Mouse (Mus musculus) right cerebral cortex, postnatal 14 days (tissue): ENCODE measurements around the gene Cacna1d.
A peak's percentile ranks its signal among the peaks of the same experiment; 100 is the strongest.

ENCODE experiments used
- DNase-seq: peaks from one replicate; pipeline ENCODE4 v3.0.0; 2022

The Cacna1d gene

GRCm38 (mm10) chr14:30326226-30326625, 165.0 kb downstream of the Cacna1d start:
- DNase-seq: no peak

DNA sequence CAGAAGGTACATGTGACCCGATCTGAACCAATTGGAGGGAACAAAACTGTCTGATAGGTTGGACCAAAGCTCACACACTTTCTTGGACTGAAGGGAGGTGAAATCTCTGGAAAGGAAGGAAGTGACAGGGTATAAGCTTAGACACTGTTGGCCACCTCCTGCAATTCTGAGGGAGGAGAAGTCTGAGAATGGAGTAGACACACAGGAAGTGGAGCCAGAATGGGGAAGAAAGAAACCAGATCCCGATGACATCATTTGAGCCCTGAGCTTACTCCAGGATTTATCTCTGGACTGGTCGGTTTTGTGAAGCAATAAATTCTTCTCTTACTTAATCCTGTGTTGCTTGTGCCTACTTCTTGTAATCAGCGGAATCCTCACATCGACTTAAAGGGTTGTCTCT, 166.3 kb downstream of the Cacna1d start:
- DNase-seq: no peak

DNA sequence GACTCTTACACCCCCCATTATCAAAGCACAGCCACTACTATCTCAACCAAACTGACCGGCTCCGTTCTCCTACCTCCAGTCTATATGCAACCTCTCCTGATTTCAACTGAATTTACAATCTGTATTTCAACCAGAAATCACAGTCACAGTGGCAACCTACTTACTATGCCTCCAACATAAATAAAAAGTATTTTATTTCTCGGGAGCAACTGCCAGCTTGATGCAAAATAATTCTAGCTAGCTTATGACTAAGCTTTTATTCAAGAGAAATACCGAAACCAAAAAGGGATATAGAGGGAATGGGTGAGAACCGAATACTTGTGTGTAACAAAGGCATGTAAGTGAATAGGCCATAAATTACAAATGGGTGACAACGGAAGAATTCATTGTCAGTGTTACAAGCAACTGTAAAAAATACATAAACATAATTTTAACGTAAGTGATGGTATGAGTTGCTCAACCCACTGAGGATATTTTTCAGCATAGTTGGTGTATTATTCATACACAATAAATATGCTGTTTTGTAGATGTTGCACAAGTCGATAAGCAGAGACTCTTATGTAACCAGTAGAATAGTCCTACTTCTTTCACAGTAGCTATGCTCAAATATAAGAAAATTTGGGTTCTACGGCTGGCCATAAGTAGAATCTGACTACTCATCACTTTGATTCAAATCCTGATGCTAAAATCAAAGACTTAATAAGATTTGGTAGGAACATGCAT, 172.4 kb downstream of the Cacna1d start:
- DNase-seq: no peak

GRCm38 (mm10) chr14:30318293-30318692, 173.0 kb downstream of the Cacna1d start:
- peak; percentile 27 for DNase-seq

GRCm38 (mm10) chr14:30317616-30318015, 173.6 kb downstream of the Cacna1d start:
- DNase-seq: no peak

GRCm38 (mm10) chr14:30311206-30311889, 179.9 kb downstream of the Cacna1d start:
- DNase-seq: no peak

DNA sequence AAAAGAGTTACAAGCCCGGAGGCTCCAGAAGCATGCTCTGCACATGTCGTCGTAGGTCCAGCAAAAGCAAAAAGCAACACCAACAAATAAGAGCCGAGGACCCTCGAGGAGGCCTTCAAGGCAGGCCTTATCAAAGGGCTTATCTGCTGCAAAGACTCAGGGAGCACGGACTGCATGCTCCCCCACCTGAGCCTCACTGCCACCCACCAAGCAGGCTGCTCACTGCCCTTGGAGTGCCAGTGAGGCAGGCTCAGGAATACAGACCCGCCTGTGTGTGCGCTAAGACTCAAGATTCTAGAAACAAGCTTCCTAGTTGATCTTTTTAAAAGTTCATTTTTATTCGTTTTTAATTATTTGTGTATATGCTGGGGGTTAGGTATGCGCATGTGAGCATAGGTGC, 181.0 kb downstream of the Cacna1d start:
- no peak for DNase-seq

GRCm38 (mm10) chr14:30306221-30306620, 185.0 kb downstream of the Cacna1d start:
- no peak for DNase-seq

- no peak for DNase-seq
These were observed 191.3 kb downstream of the Cacna1d start for GRCm38 (mm10) chr14:30299946-30300345.

DNA sequence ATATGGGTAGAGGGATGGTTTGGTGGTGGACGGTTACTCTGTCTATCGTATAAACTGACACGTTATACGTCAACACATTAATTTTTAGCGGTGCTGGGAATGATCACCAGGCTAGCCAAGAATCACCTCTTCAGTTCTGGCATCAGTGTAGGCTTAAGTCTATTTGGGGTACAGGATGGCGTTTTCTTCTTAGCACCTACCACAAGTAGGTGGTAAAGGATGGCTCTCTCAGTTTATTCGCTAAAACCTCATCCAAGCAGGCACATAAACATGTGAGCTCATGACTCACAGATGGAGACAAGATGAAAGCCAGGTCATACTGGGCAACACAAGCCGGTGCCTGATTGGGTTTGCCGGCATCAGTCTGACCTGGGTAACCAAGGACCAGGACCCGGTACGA, 193.8 kb downstream of the Cacna1d start:
- DNase-seq: no peak

DNA sequence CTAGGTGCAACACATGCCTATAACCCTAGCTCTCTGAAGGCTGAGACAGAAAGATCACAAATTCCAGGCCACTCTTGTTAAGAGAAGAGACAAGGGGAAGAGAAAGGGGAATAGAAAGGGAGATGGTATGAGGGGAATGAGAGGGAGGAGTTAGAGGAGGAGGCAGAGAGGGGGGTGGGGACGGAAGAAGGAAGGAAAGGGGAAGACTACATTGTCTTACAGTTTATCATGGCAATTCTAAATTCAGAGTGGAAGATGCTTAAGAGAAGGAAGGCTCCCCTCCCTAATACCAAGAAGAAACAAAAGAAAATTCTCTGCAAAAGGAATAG, 199.2 kb downstream of the Cacna1d start:
- DNase-seq: no peak

DNA sequence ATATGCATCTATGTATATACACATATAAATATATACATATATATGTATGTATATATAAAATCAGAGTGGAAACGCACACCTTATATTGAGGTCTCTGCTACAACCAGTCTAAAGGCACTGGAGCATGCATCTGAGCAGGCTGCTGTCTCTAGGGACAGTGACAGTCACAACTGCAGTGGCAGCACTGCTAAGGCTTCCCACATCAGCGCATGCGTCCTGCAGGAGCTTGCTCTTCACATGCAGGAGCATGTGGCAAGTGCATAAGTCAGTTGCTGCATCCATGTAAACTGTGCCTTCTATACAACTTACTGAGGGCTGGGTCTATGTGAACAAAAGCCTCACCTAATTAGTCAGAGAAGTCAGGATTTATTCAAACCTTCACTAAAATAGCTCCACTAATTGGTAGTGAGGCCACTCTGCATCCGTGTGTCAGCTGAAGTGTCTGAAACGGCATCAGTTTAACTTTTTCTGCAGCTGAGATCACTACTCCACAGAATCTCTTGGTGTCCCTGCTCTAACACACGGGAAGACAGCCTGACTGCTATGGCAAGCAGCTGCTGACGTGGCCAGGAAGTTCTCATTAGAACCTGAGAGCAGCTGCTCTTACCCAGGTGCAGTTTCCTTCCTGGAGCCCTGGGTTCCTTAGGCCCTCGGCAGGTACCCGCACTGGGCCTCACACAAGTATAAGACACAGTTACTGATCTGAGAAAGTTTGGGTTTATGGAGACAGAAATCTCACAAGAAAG, 199.7 kb downstream of the Cacna1d start:
- DNase-seq: no peak

DNA sequence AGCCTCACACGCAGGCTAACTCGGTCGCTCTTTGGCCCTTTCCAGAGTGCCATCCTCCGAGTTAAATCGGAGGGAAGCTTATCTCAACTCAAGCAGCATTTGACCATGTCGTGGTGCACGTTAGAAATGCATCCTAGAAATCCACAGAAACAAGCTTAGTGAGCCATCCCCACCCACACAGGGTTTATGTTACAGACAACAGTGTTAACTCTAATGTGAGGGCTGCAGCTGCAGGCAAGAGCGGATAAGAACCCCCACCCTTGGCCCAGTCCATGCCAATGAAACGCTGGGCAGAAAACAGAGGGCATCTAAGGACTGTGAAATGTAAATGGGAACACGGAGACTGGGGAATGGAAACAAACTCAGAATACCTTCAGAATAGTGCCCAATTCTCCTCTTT, 206.8 kb downstream of the Cacna1d start:
- no peak for DNase-seq

- no peak for DNase-seq
These were observed 207.2 kb downstream of the Cacna1d start for GRCm38 (mm10) chr14:30284022-30284421.

GRCm38 (mm10) chr14:30275572-30275971, 215.7 kb downstream of the Cacna1d start:
- DNase-seq: no peak

- DNase-seq: no peak
These were observed 218.3 kb downstream of the Cacna1d start for GRCm38 (mm10) chr14:30272976-30273375.

DNA sequence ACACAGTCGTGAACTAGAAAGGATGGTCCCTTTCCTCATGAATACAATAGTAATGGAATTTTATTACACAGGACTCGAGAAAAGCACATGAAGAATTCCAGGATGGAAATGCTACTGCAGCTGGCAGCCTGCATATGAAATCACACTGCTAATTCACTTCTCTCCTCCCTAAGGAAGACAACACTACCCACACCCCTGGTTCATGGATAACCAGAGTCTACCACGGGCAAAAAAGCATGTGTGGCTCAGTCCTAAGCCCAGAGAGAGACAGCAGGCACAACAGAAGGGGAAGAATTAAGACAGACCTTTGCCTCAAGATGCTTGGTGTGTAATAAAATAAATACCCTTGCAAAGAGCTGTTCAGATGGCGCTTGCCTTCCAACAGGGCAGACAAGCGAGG, 218.7 kb downstream of the Cacna1d start:
- no peak for DNase-seq

DNA sequence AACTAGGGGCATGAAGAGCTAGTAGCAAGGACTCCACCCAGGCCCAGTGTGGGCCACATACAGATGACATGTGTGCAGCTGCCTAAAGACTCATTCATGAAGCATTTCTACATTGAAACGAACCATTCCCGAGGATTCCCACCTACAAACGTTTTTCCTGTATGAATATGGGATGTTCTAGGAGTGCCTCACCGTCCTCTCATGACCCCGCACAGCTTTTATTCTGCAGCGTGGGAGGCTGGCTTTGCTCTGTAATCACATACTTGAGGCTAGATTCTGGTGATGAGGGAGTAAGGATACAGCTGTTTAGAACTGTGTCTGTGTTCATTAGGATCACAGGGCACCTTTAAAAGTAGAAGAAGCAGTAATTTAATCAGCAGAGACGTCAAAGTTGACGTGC, 219.4 kb downstream of the Cacna1d start:
- DNase-seq: no peak

- no peak for DNase-seq
These were observed 220.9 kb downstream of the Cacna1d start for GRCm38 (mm10) chr14:30270350-30270749.

DNA sequence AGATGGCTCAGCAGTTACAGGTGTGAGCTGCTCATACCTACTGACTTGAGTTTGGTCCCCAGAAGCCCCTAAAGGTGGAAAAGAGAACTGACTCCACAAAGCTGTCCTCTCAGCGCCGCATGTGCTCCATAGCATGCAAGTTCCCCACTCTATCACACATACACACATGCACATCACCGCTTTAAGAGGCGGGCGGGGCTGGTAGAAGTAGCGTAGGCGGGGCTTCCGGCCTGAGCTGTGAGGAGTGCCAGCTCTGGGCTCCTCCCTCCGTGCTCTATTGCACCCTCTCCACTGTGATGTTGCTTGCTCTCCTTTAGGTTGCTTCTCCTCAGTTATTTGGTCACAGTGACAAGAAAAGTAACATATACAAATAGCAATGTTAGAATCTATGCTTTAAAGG, 225.5 kb downstream of the Cacna1d start:
- DNase-seq: no peak

DNA sequence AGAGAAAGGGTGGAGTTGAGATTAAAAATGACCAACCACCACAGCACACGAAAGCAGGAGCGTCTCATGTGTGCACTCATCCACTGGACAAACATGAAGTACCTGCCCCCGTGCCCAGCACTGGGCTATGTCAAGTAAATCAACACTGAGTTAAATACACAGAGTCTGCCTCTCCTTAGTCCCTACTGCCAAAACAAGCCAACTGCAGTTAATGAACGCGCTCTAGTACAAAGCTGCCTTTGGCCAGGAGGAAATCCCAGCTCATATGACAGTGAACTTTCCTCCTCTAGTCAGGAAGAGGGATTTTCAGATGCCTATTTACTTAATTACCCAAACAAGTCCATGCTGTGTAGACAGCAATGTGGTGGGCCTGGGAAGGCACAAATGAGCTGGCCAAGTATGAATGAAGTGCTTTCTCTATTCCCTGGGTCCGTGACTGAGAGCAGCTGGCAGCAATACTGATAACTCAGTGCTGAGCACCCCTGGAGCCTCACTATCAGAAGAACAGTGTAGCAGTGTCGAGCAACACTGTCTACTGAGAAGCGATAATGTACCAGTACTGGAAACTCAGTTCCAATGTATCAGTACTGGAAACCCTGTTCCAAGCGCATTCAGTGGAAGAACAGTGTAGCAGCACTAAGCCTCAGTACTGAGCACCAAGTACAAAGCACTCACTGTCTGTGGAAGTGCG, 229.5 kb downstream of the Cacna1d start:
- DNase-seq: no peak

GRCm38 (mm10) chr14:30257626-30258025, 233.6 kb downstream of the Cacna1d start:
- DNase-seq: no peak

GRCm38 (mm10) chr14:30256486-30256885, 234.8 kb downstream of the Cacna1d start:
- DNase-seq: no peak
